Mouse (Mus musculus) ES-Bruce4 (cell line): Measurements from ENCODE around the gene Fnip1. TPM values are rescaled to one million over a fixed set of nuclear protein-coding genes. Genes with fewer than 3 reads are reported as not detected.

Source experiments
- H3K27ac ChIP-seq: 2 replicates; pipeline ENCODE4 v1.5.1; 2012; ENCODE audit warnings: low read length, inconsistent platforms; ENCODE audit not compliant: insufficient read depth
- H3K27me3 ChIP-seq: 2 replicates; pipeline ENCODE4 v1.6.1; 2012; ENCODE audit warnings: mild to moderate bottlenecking, low read length, inconsistent platforms; ENCODE audit not compliant: control insufficient read depth, poor library complexity, insufficient read depth, severe bottlenecking
- H3K36me3 ChIP-seq: 2 replicates; pipeline ENCODE4 v1.6.1; 2012; ENCODE audit warnings: inconsistent platforms, mild to moderate bottlenecking, low read length, moderate library complexity; ENCODE audit not compliant: control insufficient read depth, poor library complexity, insufficient read depth, severe bottlenecking
- H3K4me1 ChIP-seq: one replicate; pipeline ENCODE4 v1.8.1; 2011; ENCODE audit warnings: low read length; ENCODE audit not compliant: control insufficient read depth, insufficient read depth
- H3K4me3 ChIP-seq: 2 replicates; pipeline ENCODE4 v1.5.1; 2011; ENCODE audit warnings: low read depth, mild to moderate bottlenecking, low read length
- H3K9ac ChIP-seq: 2 replicates; pipeline ENCODE4 v1.6.1; 2012; ENCODE audit warnings: low read depth, mild to moderate bottlenecking, inconsistent platforms; ENCODE audit not compliant: poor library complexity, severe bottlenecking
- H3K9me3 ChIP-seq: replicated peaks from 2 replicates; pipeline ENCODE4 v1.6.1; 2012; ENCODE audit warnings: mild to moderate bottlenecking, low read length, inconsistent platforms; ENCODE audit not compliant: control insufficient read depth, poor library complexity, insufficient read depth, severe bottlenecking
- CTCF ChIP-seq: IDR thresholded peaks from one replicate; pipeline ENCODE4 v1.8.1; 2011; ENCODE audit warnings: low read depth, low read length
- EP300 ChIP-seq: IDR thresholded peaks from 2 replicates; pipeline ENCODE4 v1.6.1; 2011; ENCODE audit warnings: low read depth, low read length; ENCODE audit not compliant: insufficient read depth
- POLR2A ChIP-seq: IDR thresholded peaks from one replicate; pipeline ENCODE4 v1.8.1; 2011; ENCODE audit warnings: low read length; ENCODE audit not compliant: insufficient read depth
- polyA plus RNA-seq: library from polyadenylated mRNA; stranded (reverse); fragments of >200 nt; gene quantifications from 2 replicates; pipeline ENCODE4 v1.2.4, GENCODE M21; 2011; ENCODE audit warnings: low read depth; ENCODE audit not compliant: missing spikeins, insufficient read depth, insufficient read length

Fnip1 gene
- polyA plus RNA-seq, 1 experiment, result 33.2 TPM

GRCm38 (mm10) chr11:54472231-54472630 lies 34.2 kb downstream of the Fnip1 start:
- Histone ChIP-seq H3K27ac (no peak overlapping the region), H3K9me3 (no peaks in the 10 kb centered on the region), H3K4me1 (no peaks in the 10 kb centered on the region), H3K27me3 (no peaks in the 10 kb centered on the region), H3K36me3 (no peaks in the 10 kb centered on the region), H3K9ac (no peak overlapping the region), H3K4me3 (no peak overlapping the region)
- TF ChIP-seq EP300 (no peak), CTCF (no peak), POLR2A (no peak)

GRCm38 (mm10) chr11:54478414-54478813 lies 40.4 kb downstream of the Fnip1 start:
- H3K27me3 ChIP-seq, result no peaks in the 10 kb centered on the region
- H3K4me1 ChIP-seq, result no peaks in the 10 kb centered on the region
- no peak overlapping the region for H3K4me3 ChIP-seq
- no peak overlapping the region for H3K27ac ChIP-seq
- no peak overlapping the region for H3K9ac ChIP-seq
- TF ChIP-seq EP300 (no peak), CTCF (peak; percentile 32), POLR2A (no peak)
- peaks cover 3% of the 10 kb centered on the region for H3K36me3 ChIP-seq
- H3K9me3 ChIP-seq, result no peaks in the 10 kb centered on the region

- Histone ChIP-seq H3K36me3 (peaks cover 2% of the 10 kb centered on the region; the same call in 1 of the 2 replicates), H3K4me3 (no peak overlapping the region), H3K4me1 (no peaks in the 10 kb centered on the region), H3K9ac (no peak overlapping the region), H3K27me3 (no peaks in the 10 kb centered on the region), H3K27ac (no peak overlapping the region), H3K9me3 (no peaks in the 10 kb centered on the region)
- TF ChIP-seq CTCF (no peak), EP300 (no peak), POLR2A (no peak)
Measured at GRCm38 (mm10) chr11:54486041-54486440, 48.0 kb downstream of the Fnip1 start.

GRCm38 (mm10) chr11:54491946-54492558 lies 54.1 kb downstream of the Fnip1 start:
- Histone ChIP-seq H3K4me1 (no peaks in the 10 kb centered on the region), H3K36me3 (peaks cover 2% of the 10 kb centered on the region; the same call in 1 of the 2 replicates)
- TF ChIP-seq EP300, result no peak
- no peak for TF ChIP-seq CTCF
- TF ChIP-seq POLR2A, result no peak

DNA sequence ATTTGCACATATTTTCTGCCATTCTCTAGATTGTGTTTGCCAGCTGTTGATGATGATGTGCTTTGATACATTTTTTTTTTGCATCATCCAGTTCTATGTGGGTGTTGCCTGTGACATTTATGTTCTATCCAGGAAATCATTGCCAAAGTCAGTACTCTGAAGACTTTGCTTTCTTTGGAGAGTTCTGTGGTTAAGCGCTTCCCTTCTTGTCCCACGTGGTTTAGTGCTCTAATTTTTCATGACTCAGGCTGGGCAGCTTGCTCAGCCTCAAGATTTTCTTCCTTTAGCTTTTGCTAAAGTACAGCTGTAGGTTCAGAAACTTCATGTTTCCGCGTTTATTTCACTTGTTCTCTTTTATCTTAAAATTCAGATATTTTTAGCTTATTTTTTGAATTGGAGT lies 54.6 kb downstream of the Fnip1 start:
- Histone ChIP-seq H3K9ac (no peak overlapping the region), H3K27me3 (no peaks in the 10 kb centered on the region), H3K36me3 (peaks cover 2% of the 10 kb centered on the region; the same call in 1 of the 2 replicates), H3K27ac (no peak overlapping the region), H3K4me3 (no peak overlapping the region), H3K4me1 (no peaks in the 10 kb centered on the region), H3K9me3 (no peaks in the 10 kb centered on the region)
- TF ChIP-seq EP300, result no peak
- no peak for TF ChIP-seq CTCF
- no peak for TF ChIP-seq POLR2A

More at GRCm38 (mm10) chr11:54491946-54492558, 54.1 kb downstream of the Fnip1 start:
- H3K27ac ChIP-seq, result no peak overlapping the region
- no peaks in the 10 kb centered on the region for H3K27me3 ChIP-seq
- H3K4me3 ChIP-seq, result no peak overlapping the region
- H3K9ac ChIP-seq, result no peak overlapping the region
- no peaks in the 10 kb centered on the region for H3K9me3 ChIP-seq

DNA sequence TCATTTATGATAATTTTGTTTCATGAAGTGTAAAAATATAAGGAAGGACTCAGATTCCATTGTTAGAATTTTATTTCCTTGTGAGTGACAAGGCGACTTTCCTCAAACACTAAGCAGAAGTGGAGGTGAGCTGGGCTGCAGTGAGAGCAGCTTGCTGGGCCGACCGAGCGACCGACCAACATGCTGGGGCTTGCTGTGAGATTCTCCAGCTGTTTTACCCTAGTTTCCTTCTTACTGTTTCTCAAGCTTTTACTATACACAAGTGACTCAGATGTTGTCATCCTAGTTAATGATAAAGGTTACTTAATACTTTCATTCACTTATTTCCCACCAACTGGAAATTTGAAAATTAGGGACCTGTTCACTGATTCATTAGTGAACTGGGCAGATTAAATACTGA lies 61.8 kb downstream of the Fnip1 start:
- Histone ChIP-seq H3K27ac (no peak overlapping the region), H3K9me3 (no peaks in the 10 kb centered on the region), H3K36me3 (peaks cover 15% of the 10 kb centered on the region), H3K4me1 (no peaks in the 10 kb centered on the region), H3K9ac (no peak overlapping the region), H3K27me3 (no peaks in the 10 kb centered on the region), H3K4me3 (no peak overlapping the region)
- TF ChIP-seq CTCF (no peak), EP300 (no peak), POLR2A (no peak)
